Mouse (Mus musculus): ENCODE results near the gene Fam110a. TPM values are rescaled to one million over a fixed set of nuclear protein-coding genes. Genes with fewer than 3 reads are reported as not detected.

The Fam110a gene
- polyA plus RNA-seq, 1 experiment from 2014 or later, result 31.3 TPM

DNA sequence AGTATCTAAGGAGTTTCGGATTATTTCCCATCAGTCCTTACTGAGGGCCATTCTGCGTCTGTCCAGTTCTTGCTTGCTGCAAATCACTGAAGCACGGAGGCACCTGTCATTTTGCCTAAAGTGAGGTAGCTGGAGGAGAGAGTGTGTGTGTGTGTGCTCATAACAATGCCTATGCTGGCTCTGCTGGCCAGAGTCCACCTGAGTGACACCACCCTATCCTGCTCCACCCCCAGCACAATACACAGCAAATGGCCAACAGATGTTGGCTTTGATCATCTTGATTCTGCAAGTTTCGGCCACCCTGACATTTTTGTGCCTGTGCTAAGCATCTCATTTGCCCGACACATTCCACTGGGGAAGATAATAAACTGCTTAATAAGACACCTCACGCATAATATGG, 1.5 kb downstream of the Fam110a start:
- H3K27ac ChIP-seq (replicated peaks), result no peak overlapping the region
- H3K9ac ChIP-seq (replicated peaks), result no peak overlapping the region
- H3K36me3 ChIP-seq, result no peaks in the 10 kb centered on the region
- no peaks in the 10 kb centered on the region for H3K9me3 ChIP-seq (replicated peaks)
- peak overlapping the region; percentile 87 for H3K4me2 ChIP-seq
- 52% methylated on average over 6 of the region's 6 CpGs for WGBS
- H3K27me3 ChIP-seq (replicated peaks), result no peaks in the 10 kb centered on the region
- ATAC-seq (ENCODE audit: low FRiP score), result no peak
- H3K4me1 ChIP-seq, result peaks cover 38% of the 10 kb centered on the region
- 0 out of 2 replicates have a peak overlapping the region, but pooled peaks have one; percentile 75 for H3K4me3 ChIP-seq (replicated peaks)

DNA sequence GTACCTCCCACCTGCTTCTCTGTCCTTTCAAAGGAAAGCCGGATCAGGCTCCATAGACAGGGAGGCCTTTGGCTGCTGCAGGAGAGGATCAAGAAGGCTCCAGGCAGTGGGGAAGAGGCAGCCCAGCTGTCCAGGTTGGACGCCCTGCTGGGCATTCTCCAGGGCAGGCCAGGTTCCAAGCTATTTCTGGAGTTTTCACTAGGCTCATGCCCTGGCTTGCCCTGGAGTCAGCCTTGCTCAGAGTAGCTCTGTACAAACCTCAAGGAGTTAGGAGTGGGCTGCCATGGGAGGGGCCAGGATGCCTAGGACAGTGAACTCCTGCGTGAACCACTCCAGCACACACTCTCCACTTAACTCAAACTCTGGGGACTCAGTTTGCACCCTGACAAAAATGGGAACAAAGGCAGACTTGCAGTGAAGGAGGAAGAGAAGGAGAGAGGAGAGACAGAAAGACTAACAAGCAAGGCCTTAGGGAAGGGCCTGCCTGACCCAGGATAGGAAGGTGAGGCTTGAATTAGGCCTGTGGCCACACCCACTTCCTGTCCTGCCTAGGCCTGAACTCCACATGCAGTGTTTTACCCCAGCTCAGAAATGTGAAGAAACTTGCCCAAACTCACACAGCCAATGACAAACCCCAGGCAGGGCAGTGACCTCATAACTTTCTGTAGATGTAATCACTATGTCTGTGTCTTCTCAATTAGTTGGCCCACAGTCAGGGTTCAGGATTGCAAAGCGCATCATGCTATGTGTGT, 2.2 kb downstream of the Fam110a start:
- H3K9me3 ChIP-seq (replicated peaks), result no peaks in the 10 kb centered on the region
- ATAC-seq (ENCODE audit: low FRiP score), result no peak
- H3K4me3 ChIP-seq (replicated peaks), result no peak overlapping the region
- H3K27me3 ChIP-seq (replicated peaks), result no peaks in the 10 kb centered on the region
- no peaks in the 10 kb centered on the region for H3K36me3 ChIP-seq
- H3K4me2 ChIP-seq, result no peak overlapping the region
- H3K4me1 ChIP-seq, result peaks cover 45% of the 10 kb centered on the region
- no peak overlapping the region for H3K9ac ChIP-seq (replicated peaks)
- WGBS, result 76% methylated on average over 4 of the region's 4 CpGs
- H3K27ac ChIP-seq (replicated peaks), result no peak overlapping the region

DNA sequence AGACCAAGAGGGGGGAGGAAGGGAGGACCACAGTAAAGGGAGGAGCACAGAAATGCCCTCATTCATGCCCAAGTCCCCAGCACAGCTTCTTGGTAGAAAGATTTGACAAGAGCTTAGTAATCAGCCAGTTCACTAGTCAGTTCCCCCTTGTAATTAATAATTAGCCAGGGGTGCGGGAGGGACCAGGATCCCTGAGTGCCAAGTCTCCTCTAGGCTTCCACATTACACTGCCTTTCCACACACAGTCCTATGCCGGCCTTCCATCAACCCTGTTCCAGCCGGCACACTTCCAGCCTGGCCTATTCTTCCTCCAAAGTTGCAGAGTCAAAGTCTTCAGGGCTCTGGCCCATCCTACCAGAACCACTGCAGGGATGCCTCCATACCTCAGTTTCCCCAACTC, 4.0 kb downstream of the Fam110a start:
- Histone ChIP-seq H3K9ac (replicated peaks) (no peak overlapping the region), H3K36me3 (no peaks in the 10 kb centered on the region), H3K9me3 (replicated peaks) (no peaks in the 10 kb centered on the region), H3K4me1 (peaks cover 56% of the 10 kb centered on the region), H3K4me3 (replicated peaks) (no peak overlapping the region), H3K27ac (replicated peaks) (no peak overlapping the region), H3K4me2 (no peak overlapping the region), H3K27me3 (replicated peaks) (no peaks in the 10 kb centered on the region)
- no peak for ATAC-seq (ENCODE audit: low FRiP score)
- 78% methylated on average over 3 of the region's 3 CpGs for WGBS

DNA sequence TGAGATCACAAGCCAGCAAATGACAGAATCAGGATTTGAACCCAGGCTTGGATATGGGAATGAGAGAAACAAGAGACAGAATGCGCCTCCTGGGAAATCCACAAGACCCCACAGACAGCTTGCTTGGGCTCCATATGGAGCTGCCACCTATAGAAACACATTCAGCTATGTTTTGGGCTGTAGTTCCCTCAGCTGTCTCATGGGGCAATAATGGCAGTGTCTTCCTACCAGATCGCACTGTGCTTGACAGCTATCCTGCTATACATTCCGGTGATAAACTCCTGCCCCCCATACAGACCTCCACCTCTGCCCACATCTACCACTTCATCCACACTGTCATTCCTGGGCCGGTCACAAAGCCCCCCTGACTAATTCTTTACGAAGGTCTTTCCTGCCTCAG, 4.7 kb downstream of the Fam110a start:
- Histone ChIP-seq H3K27ac (replicated peaks) (no peak overlapping the region), H3K4me3 (replicated peaks) (no peak overlapping the region), H3K9me3 (replicated peaks) (no peaks in the 10 kb centered on the region), H3K27me3 (replicated peaks) (no peaks in the 10 kb centered on the region), H3K4me2 (no peak overlapping the region), H3K36me3 (no peaks in the 10 kb centered on the region), H3K4me1 (peaks cover 59% of the 10 kb centered on the region), H3K9ac (replicated peaks) (no peak overlapping the region)
- ATAC-seq (ENCODE audit: low FRiP score), result no peak
- 92% methylated on average over 5 of the region's 5 CpGs for whole genome bisulfite sequencing

DNA sequence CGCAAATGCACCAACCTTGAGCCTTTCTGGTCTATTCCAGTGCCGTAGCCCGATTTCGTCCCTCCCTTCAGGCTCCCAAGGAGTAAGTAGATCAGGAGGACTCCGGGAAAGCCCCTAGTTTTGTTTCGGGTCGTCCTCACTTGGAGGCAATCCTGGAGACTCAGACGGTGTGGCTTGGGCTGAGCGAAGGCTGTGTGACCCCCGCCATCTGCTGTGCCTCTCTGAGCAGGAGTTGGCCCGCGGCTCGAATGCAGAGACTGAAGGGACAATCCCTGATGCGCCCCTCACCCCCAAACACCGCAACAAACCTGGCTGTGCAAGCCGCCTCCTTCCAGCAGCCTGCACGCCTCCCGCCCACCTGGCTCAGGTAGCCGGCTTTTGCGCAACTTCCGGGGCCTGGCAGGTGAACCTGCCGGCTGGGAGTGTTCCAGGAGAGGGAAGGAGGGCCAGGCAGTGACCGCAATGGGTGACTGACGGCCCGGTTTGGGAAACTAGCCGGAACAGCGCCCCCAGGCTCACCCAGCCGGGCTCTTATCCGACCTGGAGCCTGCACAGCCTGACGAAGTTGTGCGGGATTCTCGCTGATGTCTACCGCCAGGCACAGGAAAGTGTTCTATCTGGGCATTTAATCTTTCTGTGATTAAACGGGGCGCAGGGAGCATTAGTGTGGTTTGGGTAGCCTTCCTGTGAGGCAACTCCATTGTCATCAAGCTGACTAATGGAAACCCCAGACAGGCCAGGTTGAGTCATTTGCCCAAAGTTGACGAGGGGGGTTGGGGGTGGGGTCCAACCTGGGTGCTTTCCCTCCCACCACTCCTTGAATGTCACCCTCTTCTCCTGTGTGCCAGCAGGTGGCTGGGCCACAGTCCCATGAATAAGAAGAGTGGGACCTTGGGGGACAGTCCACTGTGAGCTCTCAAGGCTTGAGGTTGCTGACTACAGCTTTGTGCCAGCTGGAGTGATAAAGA, 6.1 kb downstream of the Fam110a start:
- ATAC-seq (ENCODE audit: low FRiP score), result no peak
- Histone ChIP-seq H3K9ac (replicated peaks) (peak overlapping the region; percentile 29), H3K4me3 (replicated peaks) (peak overlapping the region; percentile 34), H3K4me1 (peaks cover 62% of the 10 kb centered on the region), H3K27me3 (replicated peaks) (no peaks in the 10 kb centered on the region), H3K27ac (replicated peaks) (no peak overlapping the region), H3K36me3 (no peaks in the 10 kb centered on the region), H3K9me3 (replicated peaks) (no peaks in the 10 kb centered on the region), H3K4me2 (peak overlapping the region; percentile 59)
- WGBS, result 4% methylated on average over 36 of the region's 36 CpGs

DNA sequence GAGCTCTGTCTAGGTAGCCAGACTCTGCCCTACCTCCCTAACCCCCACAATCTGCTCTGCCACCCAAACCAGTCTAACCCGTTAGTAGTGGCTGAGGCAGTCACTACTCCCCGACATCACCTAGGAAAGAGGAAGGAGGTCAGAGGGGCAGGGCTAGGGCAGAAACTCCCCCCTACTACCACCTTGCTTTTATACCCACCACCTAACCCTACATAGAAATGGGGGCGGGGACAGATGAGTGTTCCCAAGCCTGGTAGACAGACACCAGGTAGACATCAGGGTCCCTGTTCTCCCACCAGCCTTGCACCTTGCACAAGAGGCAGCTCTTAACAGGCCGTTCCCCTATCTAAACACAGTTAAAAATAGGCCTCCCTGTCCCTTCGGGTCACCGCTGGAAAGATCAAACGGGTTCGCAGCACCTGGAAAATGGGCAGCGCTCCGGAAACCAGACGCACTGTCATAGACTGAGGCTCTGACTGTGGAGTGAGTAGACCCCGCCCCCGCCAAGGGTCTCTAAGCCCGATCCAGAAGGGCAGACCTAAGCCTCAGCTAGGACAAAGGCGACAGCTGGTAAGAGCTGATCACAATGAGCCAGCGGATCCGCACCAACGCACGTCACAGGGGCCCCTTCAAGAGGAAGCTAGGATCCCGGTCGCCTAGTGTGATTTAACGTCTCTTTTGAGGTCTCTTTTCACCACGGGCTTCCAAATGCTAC, 7.0 kb downstream of the Fam110a start:
- Histone ChIP-seq H3K4me2 (peak overlapping the region; percentile 59), H3K36me3 (no peaks in the 10 kb centered on the region), H3K27me3 (replicated peaks) (no peaks in the 10 kb centered on the region), H3K9me3 (replicated peaks) (no peaks in the 10 kb centered on the region), H3K4me3 (replicated peaks) (peak overlapping the region; percentile 34), H3K4me1 (peaks cover 62% of the 10 kb centered on the region), H3K27ac (replicated peaks) (no peak overlapping the region), H3K9ac (replicated peaks) (peak overlapping the region; percentile 29)
- ATAC-seq (ENCODE audit: low FRiP score), result 0 out of 2 replicates have a peak, but pooled peaks have one; percentile 24
- 16% methylated on average over 23 of the region's 23 CpGs for WGBS

DNA sequence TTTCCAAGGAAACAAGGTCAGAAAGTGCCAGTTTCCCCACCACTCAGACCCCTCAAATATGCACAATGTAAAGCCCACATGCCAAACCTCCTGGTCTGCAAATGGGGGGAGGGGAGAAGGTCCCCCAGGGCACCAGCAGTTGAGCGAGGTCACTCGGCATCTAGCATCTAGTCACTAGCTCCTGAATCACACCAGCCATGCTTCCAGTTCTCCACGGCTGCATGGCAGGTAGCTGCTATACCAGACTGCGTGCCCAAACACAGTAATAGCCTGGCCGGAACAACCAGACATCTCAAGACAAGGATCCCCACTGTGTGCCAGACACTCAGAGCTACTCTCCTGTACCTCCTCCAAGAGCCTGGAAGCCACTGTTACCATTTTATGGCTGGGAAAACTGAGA, 8.3 kb downstream of the Fam110a start:
- Histone ChIP-seq H3K9me3 (replicated peaks) (no peaks in the 10 kb centered on the region), H3K27ac (replicated peaks) (no peak overlapping the region), H3K36me3 (no peaks in the 10 kb centered on the region), H3K4me1 (peaks cover 69% of the 10 kb centered on the region), H3K27me3 (replicated peaks) (no peaks in the 10 kb centered on the region), H3K4me2 (no peak overlapping the region), H3K9ac (replicated peaks) (no peak overlapping the region), H3K4me3 (replicated peaks) (no peak overlapping the region)
- no peak for ATAC-seq (ENCODE audit: low FRiP score)
- 90% methylated on average over 5 of the region's 5 CpGs for WGBS

DNA sequence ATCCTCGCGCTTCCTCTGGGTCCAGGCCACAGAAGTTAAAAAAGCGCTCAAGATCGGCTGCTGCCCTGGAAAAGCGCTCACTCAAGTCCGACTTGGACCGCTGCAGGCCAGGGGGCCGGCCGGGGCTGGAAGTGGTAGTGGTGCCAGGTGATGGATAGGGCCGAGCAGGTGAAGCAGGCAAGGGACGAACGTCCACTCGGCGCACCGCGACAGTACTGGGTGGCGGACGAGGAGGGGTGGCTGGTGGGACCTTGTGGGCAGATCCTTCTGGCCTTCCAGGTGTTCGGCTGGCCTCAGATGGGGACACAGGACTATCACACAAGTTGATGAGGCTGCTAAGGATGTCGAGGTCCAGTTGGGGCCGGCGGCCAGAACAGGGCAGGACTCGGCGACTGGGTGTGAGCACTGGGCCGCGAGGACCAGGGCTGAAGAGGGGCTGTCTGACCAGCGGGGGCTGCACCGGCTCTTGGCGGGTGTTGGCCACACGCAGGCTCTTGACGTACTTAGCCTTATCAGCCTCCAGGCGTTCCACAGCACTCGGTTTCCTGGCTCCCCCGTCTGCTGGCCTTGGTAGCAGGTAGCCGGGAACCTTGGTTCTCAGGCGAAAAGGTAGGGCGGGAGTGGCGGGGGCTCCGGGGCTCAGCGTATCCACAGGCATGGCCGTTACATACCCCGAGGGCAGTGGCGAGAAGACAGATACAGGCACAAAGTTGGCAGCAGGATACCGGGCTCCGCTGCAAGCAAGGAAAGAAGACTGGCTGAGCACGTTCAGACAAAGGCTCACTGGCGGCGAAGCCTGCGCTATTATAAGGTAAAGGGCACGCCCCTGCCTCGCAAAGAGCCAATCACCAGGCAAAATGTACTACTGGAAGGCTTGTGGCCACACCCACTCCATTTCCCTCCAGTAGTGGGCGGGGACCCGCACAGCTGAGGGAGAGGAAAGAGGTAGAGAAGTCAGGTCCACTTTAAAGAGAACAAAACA, 9.5 kb downstream of the Fam110a start:
- Histone ChIP-seq H3K9ac (replicated peaks) (peak overlapping the region; percentile 65), H3K9me3 (replicated peaks) (no peaks in the 10 kb centered on the region), H3K4me1 (peaks cover 76% of the 10 kb centered on the region), H3K4me2 (peak overlapping the region; percentile 74), H3K27ac (replicated peaks) (peak overlapping the region; percentile 89), H3K27me3 (replicated peaks) (no peaks in the 10 kb centered on the region), H3K36me3 (no peaks in the 10 kb centered on the region), H3K4me3 (replicated peaks) (peak overlapping the region; percentile 43)
- ATAC-seq (ENCODE audit: low FRiP score), result peak; percentile 91
- 46% methylated on average over 53 of the region's 53 CpGs for WGBS

DNA sequence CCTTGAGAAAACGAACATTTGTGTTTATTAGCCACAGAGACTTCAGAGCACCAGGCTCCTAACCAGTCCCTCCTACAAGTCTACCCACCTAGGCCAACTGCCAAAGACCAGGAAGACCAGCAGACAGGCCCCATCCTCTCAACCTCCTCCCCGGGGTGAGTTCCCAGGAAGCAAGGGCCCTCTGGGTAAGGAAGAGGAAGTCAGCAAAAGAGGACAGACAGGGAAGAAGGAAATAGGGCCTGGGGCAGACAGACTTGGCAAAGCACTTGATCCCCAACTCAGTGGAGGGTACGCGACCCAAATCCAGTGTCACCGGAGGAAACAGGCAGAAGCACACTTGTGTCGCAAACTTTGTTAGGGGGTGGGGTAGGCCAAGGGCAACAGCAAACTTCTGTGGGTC, 10.6 kb downstream of the Fam110a start:
- Histone ChIP-seq H3K9ac (replicated peaks) (no peak overlapping the region), H3K36me3 (no peaks in the 10 kb centered on the region), H3K4me3 (replicated peaks) (no peak overlapping the region), H3K4me1 (peaks cover 79% of the 10 kb centered on the region), H3K4me2 (peak overlapping the region; percentile 74), H3K9me3 (replicated peaks) (no peaks in the 10 kb centered on the region), H3K27ac (replicated peaks) (no peak overlapping the region), H3K27me3 (replicated peaks) (no peaks in the 10 kb centered on the region)
- no peak for ATAC-seq (ENCODE audit: low FRiP score)
- WGBS, result 90% methylated on average over 6 of the region's 6 CpGs

DNA sequence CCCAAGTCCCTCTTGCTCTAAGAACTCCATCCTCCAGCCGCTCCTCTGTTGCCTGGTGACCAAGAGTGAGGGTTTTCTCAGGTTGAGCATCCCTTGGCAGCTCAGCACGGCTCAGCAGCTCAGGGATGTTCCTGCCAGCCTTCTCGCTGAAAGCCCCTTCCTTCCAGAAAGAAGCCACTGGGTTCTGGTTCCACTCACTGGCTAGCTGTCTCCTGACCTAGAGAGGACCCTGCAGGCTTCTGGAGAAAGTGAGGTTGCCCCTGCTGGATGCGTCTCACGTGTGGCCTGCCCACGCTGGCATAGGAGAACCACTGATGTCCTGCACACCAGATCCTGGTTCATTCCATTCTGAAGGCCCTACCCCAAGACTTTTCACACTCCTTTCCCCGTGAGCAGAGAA, 11.0 kb downstream of the Fam110a start:
- Histone ChIP-seq H3K4me2 (peak overlapping the region; percentile 23), H3K27ac (replicated peaks) (no peak overlapping the region), H3K4me3 (replicated peaks) (no peak overlapping the region), H3K27me3 (replicated peaks) (no peaks in the 10 kb centered on the region), H3K9ac (replicated peaks) (0 out of 2 replicates have a peak overlapping the region, but pooled peaks have one; percentile 17), H3K4me1 (peaks cover 80% of the 10 kb centered on the region), H3K36me3 (no peaks in the 10 kb centered on the region), H3K9me3 (replicated peaks) (no peaks in the 10 kb centered on the region)
- ATAC-seq (ENCODE audit: low FRiP score), result no peak
- WGBS, result 87% methylated on average over 7 of the region's 7 CpGs
